Mouse (Mus musculus) erythroid progenitor cell, adult 5-6 weeks (primary cell): ENCODE data around the gene Scube3. TPM values are rescaled to one million over a fixed set of nuclear protein-coding genes. Genes with fewer than 3 reads are reported as not detected.

Experiments
- ATAC-seq: replicated peaks from 2 replicates; pipeline ENCODE4 v1.8.0; 2016; ENCODE audit warnings: moderate number of reproducible peaks, mild to moderate bottlenecking, moderate TSS enrichment, inconsistent platforms; ENCODE audit not compliant: poor library complexity, low FRiP score, severe bottlenecking
- total RNA-seq, 2 experiments: library from RNA; stranded (forward) in 1 of 2; stranded (reverse) in 1 of 2; fragments of 150-400 nt in 1 of 2; fragments of 186-747, 209-891 nt in 1 of 2; gene quantifications; 2 replicates each; pipeline versions ENCODE4 v1.2.3 to v1.2.4; 2015 to 2017; ENCODE audit warnings: low replicate concordance in 2 of 2

Gene Scube3
- not detected in 2 replicates for total RNA-seq (2015; ENCODE audit: low replicate concordance)
- total RNA-seq (2017; ENCODE audit: low replicate concordance), result not detected in 2 replicates

DNA sequence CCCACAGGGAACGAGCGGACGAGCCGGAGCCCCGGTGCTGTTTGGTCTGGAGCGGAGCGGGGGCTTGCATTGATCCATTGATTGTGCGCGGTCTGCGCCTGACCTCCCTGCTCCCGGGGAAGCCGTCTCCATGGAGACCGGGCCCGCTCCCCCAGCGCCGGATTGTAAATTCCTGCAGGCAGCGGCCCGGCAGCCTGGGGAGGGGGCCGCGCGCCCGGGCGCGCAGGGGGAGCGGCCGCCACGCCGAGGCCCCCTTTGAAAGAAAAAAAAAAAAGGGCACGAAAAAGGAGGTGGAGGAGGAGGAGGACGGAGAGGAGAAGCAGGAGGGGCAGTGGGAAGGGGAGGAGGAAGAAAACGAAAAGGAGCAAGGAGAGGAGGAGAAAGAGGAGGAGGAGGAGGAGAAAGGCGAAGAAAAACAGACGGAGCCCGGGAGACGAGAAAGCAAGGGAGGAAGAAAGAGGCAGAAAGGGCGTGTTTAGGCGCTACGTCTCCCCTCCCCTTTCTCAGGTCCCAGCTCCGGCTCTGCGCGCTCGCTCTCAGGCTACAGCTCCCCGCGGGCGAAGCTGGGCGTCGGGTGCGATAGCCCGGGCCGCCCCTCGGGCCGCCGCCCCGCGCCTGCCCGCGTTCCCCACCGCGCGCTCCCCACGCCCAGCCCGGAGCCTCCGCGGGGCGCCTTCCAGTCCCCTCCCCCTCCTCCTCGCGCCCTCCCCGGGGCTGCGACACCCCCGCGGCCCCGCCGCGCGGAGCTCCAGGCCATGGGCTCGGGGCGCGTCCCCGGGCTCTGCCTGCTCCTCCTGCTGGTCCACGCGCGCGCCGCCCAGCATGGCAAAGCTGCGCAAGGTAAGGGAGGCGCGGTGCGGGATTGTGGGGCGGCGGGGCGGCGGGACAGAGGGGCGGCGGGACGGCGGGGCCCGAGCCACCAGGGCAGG lies at the start of gene Scube3:
TSS of gene Scube3 (plus strand) at position 371 of the 929 bp plus-strand sequence.
- no peak for ATAC-seq

GRCm38 (mm10) chr17:28092297-28092696 lies 49.6 kb upstream of the Scube3 start:
- no peak for ATAC-seq

- ATAC-seq, result no peak
These were observed 48.1 kb upstream of the Scube3 start for GRCm38 (mm10) chr17:28093837-28094236.

- no peak for ATAC-seq
These were observed 45.5 kb upstream of the Scube3 start for GRCm38 (mm10) chr17:28096418-28096817.

- no peak for ATAC-seq
These were observed 44.6 kb upstream of the Scube3 start for GRCm38 (mm10) chr17:28097308-28097707.

GRCm38 (mm10) chr17:28099086-28099485 lies 42.9 kb upstream of the Scube3 start:
- ATAC-seq, result no peak

GRCm38 (mm10) chr17:28100669-28101068 lies 41.3 kb upstream of the Scube3 start:
- ATAC-seq, result no peak

DNA sequence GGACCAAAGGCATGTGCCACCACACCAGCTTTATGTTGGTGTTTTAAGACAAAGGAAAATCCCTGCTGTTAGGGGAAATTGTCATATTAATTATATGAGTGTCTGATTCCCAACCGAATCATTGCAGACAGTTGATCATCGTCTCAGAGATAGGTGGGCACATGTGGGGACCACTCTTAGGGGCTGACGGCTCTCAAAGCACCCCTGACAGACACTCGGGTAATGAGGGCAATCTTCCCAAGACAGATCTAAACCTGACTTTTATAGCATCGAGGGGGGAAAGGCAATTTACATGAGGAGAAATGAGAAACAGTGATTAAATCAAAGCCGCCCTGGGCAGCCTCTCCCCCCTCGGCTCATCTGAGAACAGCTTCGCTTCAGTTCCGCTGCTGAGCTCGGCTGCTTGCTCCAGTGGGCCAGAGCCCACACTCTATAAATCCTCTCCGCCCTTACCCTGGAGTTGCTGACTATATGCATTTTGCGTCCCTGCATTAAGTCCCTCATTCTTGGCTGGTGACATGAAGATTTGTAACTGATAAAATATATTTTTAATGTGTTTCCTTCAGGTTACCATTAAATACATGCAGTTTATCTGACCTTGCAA lies 40.6 kb upstream of the Scube3 start:
- no peak for ATAC-seq

DNA sequence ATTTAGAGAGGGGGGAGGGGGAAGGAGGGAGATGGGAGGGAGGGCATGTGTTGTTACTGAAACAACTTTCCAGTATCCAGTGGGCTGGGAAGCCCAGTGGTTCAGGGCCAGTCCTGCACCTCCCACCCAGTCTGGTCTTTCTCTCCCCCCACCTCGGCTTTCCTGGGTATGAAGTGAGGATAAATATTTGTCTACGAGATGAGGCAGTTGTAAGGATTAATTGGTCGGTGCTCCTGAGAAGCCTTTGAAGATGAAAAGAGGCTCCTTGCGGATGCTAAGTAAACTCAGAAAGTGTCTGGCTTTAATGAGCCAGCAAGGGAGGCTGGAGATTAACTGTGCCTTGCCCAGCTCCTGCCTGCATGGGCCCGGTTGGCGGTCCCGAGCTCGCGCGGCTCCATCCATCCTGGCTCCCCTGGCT lies 40.0 kb upstream of the Scube3 start:
- no peak for ATAC-seq

DNA sequence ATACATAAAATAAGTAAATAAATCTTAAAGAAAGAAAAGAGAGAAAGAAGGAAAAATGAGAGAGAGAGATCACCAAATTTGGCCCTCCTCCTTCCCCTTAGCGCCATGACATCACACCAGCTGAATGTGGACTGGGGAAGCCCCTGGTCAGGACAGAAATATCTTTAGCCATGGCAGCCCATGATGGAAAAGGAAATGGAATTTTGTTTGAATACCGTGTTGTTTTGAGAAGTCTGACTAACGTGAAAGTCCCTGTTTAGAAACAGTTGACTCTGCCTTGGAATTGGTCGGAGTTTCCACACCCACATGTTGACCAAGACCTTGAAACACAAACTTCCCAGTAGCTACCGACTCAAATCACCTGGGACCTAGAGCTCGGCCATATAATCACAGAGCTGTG lies 37.5 kb upstream of the Scube3 start:
- ATAC-seq, result no peak

- ATAC-seq, result no peak
These were observed 35.6 kb upstream of the Scube3 start for GRCm38 (mm10) chr17:28106352-28106751.

GRCm38 (mm10) chr17:28107275-28107674 lies 34.7 kb upstream of the Scube3 start:
- ATAC-seq, result no peak

DNA sequence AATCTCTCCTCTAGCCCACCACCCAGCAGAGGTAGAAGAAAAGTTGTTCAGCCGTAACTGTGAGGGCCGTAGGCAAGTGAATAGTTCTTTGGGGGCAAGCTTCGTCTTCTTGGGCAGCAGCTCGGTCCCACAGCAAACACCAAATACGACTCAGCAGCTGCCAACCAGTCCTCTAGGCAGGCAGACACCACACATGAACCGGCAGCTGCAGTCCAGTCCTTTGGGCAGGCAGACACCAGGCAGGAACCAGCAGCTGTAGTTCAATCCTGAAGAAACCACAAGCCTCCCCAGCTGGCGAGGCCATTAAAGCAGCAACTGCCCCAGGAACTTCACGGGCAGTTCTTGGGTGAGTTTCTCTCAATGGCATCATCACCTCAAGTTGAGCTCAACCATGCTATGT lies 29.7 kb upstream of the Scube3 start:
- ATAC-seq, result no peak

DNA sequence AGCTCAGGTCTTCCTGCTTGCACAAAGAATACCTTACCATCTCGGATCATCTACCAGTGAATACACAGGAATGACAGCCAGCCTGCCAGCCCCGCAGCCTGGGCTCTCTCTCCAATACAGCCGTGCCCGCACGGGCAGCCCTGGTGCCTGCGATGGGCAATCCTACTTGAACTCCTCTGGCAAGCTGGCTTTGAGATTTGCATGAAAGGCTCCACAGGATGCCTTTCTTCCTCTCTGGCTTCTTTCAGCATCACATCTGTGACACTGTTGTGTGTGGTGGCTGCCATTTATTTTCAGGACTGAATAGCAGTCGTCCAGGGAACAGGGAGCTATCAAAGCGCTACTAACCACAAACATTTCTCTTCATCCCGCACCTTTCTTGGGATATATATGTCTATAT lies 25.6 kb upstream of the Scube3 start:
- ATAC-seq, result no peak

DNA sequence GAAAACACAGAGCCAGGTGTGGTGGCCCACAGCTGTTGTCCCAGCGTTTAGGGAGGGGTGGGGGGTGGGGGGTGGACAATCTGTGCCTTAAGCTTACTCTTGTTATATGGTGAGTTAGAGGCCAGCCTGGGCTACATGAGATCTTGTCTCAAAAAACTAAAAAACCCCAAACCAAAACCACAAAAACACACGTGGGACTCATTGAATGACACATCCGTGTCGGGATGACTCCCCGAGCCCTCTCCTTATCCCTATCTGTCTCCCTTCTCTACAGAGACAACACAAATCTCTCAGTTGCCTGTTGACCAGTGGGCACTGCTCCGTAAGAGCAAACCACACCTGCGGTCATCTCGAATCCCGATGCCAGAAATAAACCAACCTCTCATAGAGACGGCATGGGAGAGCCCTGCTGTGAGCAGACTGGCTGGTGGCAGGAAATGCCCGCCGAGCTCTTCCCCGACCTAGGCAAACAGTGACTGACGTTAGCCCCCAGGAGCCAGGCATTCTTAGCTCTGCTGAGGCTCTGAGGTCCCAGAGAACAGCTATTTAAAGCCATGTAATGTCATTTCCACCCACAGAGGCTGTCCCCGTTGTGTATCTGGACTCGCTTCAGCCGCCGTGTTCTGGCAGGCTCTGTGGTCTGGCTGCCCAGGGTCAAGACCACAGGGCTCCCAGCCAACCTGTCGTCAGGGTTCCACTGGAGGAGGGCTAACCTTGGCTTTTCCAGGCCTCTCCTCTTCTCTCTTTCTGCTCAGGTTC lies 24.3 kb upstream of the Scube3 start:
- ATAC-seq, result no peak

- no peak for ATAC-seq
These were observed 21.5 kb upstream of the Scube3 start for GRCm38 (mm10) chr17:28120460-28120859.

- no peak for ATAC-seq
These were observed 19.0 kb upstream of the Scube3 start for GRCm38 (mm10) chr17:28122949-28123348.

DNA sequence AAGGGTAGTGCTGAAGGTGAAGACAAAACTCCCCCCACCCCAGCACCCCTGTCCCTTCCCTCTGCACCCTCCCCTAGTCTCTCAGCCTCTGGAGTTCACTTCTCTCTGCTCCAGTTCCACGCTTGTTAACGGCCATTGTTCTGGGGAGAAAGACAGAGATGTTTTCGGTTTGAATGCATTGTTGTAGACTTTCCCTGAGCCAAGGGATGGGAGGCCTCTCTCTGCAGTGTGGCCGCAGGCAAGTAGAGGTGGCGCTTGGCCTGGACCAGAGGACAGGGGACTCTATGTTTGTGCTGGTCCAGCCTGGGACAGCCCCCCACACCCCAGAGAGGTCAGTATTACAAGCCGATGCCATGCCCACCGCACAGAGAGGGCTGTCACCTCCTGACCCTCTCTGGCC lies 18.3 kb upstream of the Scube3 start:
- ATAC-seq, result no peak

GRCm38 (mm10) chr17:28124368-28124767 lies 17.6 kb upstream of the Scube3 start:
- no peak for ATAC-seq

GRCm38 (mm10) chr17:28129796-28130195 lies 12.1 kb upstream of the Scube3 start:
- ATAC-seq, result no peak
